Mouse (Mus musculus) CH12.LX (cell line): ENCODE results near the gene Nsd2. TPM values are rescaled to one million over a fixed set of nuclear protein-coding genes. Genes with fewer than 3 reads are reported as not detected.

ENCODE experiments used
- DNase-seq: peaks from one replicate; pipeline ENCODE4 v3.0.0-alpha.2; 2013; ENCODE audit errors: extremely low read depth
- H3K27ac ChIP-seq: 2 replicates; pipeline ENCODE4 v1.5.1; 2012; ENCODE audit warnings: low read depth, mild to moderate bottlenecking, control low read depth, moderate library complexity; ENCODE audit not compliant: insufficient read depth
- H3K27me3 ChIP-seq: replicated peaks from 2 replicates; pipeline ENCODE3; 2012; ENCODE audit warnings: inconsistent platforms
- H3K36me3 ChIP-seq, 2 experiments: replicated peaks in 1 of 2; 2 replicates each; pipeline versions ENCODE3 to v1.6.1; 2012; ENCODE audit warnings: inconsistent platforms in 1 of 2, low read length in 1 of 2, mild to moderate bottlenecking in 1 of 2, mixed read lengths in 1 of 2, moderate library complexity in 1 of 2; ENCODE audit not compliant: control insufficient read depth in 1 of 2, insufficient read depth in 1 of 2
- H3K4me1 ChIP-seq, 2 experiments: 2 replicates each; pipeline ENCODE4 v1.6.1; 2012; ENCODE audit warnings: inconsistent platforms in 1 of 2, moderate library complexity in 1 of 2; ENCODE audit not compliant: insufficient read depth in 2 of 2, control insufficient read depth in 1 of 2
- H3K4me2 ChIP-seq: 2 replicates; pipeline ENCODE4 v1.6.1; 2012; ENCODE audit warnings: low read depth, mild to moderate bottlenecking, control low read depth; ENCODE audit not compliant: poor library complexity, insufficient read depth, severe bottlenecking
- H3K4me3 ChIP-seq, 3 experiments: fragments of 150-350 bp in 1 of 3; sonication (generic) in 1 of 3; replicated peaks in 1 of 3; 2 replicates each; pipeline versions ENCODE3 to v1.5.1; 2011 to 2012; ENCODE audit warnings: low read depth in 2 of 3, low read length in 2 of 3, mild to moderate bottlenecking in 2 of 3, moderate library complexity in 2 of 3, control low read depth in 1 of 3, improper control_type of control experiment in 1 of 3, inconsistent platforms in 1 of 3, mixed read lengths in 1 of 3; ENCODE audit not compliant: poor library complexity in 1 of 3
- H3K79me2 ChIP-seq: replicated peaks from 2 replicates; pipeline ENCODE4 v1.6.1; 2012; ENCODE audit warnings: mild to moderate bottlenecking, moderate library complexity; ENCODE audit not compliant: control insufficient read depth, poor library complexity, insufficient read depth, severe bottlenecking; ENCODE audit errors: extremely low read depth
- H3K9ac ChIP-seq: 2 replicates; pipeline ENCODE4 v1.6.1; 2012; ENCODE audit warnings: low read depth, mild to moderate bottlenecking, control low read depth, moderate library complexity; ENCODE audit not compliant: insufficient read depth
- H3K9me3 ChIP-seq: replicated peaks from 2 replicates; pipeline ENCODE3; 2012; ENCODE audit warnings: low read length, inconsistent platforms, mixed read lengths
- BHLHE40 ChIP-seq: IDR thresholded peaks from 2 replicates; pipeline ENCODE4 v1.6.1; 2011; ENCODE audit warnings: mild to moderate bottlenecking, low read depth, low read length, improper control_type of control experiment
- CTCF ChIP-seq, 2 experiments: IDR thresholded peaks in 1 of 2; conservative IDR thresholded peaks in 1 of 2; 2 replicates each; pipeline ENCODE4 v1.5.1; 2011 to 2012; ENCODE audit warnings: low read depth in 2 of 2, low read length in 2 of 2, improper control_type of control experiment in 1 of 2, inconsistent platforms in 1 of 2, mild to moderate bottlenecking in 1 of 2, moderate library complexity in 1 of 2
- EP300 ChIP-seq: IDR thresholded peaks from 2 replicates; pipeline ENCODE4 v1.6.1; 2011; ENCODE audit warnings: low read length, improper control_type of control experiment
- GABPA ChIP-seq: IDR thresholded peaks from 2 replicates; pipeline ENCODE4 v1.6.1; 2012; ENCODE audit warnings: low read depth, low read length, improper control_type of control experiment, inconsistent platforms; ENCODE audit not compliant: insufficient replicate concordance
- IRF4 ChIP-seq: IDR thresholded peaks from 2 replicates; pipeline ENCODE4 v1.6.1; 2014; ENCODE audit warnings: low read depth, mild to moderate bottlenecking, inconsistent platforms, low read length, improper control_type of control experiment
- MAFK ChIP-seq: IDR thresholded peaks from 2 replicates; pipeline ENCODE4 v1.6.1; 2011; ENCODE audit warnings: low read length, improper control_type of control experiment; ENCODE audit not compliant: insufficient replicate concordance
- MEF2A ChIP-seq: IDR thresholded peaks from 2 replicates; pipeline ENCODE4 v1.6.1; 2014; ENCODE audit warnings: low read depth, mild to moderate bottlenecking, inconsistent platforms, low read length, improper control_type of control experiment, borderline replicate concordance
- MYC ChIP-seq: IDR thresholded peaks from 2 replicates; pipeline ENCODE4 v1.6.1; 2011; ENCODE audit warnings: low read depth, mild to moderate bottlenecking, improper control_type of control experiment, low read length
- POLR2A ChIP-seq: IDR thresholded peaks from 2 replicates; pipeline ENCODE4 v1.6.1; 2011; ENCODE audit warnings: low read depth, mild to moderate bottlenecking, improper control_type of control experiment, low read length
- RAD21 ChIP-seq: IDR thresholded peaks from 2 replicates; pipeline ENCODE4 v1.6.1; 2011; ENCODE audit warnings: low read depth, mild to moderate bottlenecking, low read length, improper control_type of control experiment, moderate library complexity
- RCOR1 ChIP-seq: conservative IDR thresholded peaks from 2 replicates; pipeline ENCODE4 v1.6.1; 2012; ENCODE audit warnings: low read depth, mild to moderate bottlenecking, inconsistent platforms, low read length, improper control_type of control experiment
- SIN3A ChIP-seq: IDR thresholded peaks from 2 replicates; pipeline ENCODE4 v1.6.1; 2012; ENCODE audit warnings: low read length, improper control_type of control experiment, inconsistent platforms
- SMC3 ChIP-seq: IDR thresholded peaks from 2 replicates; pipeline ENCODE4 v1.6.1; 2011; ENCODE audit warnings: low read depth, low read length, improper control_type of control experiment
- TCF12 ChIP-seq: IDR thresholded peaks from 2 replicates; pipeline ENCODE4 v1.6.1; 2014; ENCODE audit warnings: low read depth, mild to moderate bottlenecking, inconsistent platforms, low read length, improper control_type of control experiment
- USF2 ChIP-seq: conservative IDR thresholded peaks from 2 replicates; pipeline ENCODE4 v1.6.1; 2011; ENCODE audit warnings: low read depth, low read length, improper control_type of control experiment
- ZNF384 ChIP-seq: IDR thresholded peaks from 2 replicates; pipeline ENCODE4 v1.6.1; 2012; ENCODE audit warnings: low read depth, low read length, improper control_type of control experiment, inconsistent platforms
- dilution Hi-C: fragments of 300-500 bp; cut with MboI; formaldehyde crosslinking; loops from 2 replicates; pipeline ENCODE4 v1.14.3; 2020; ENCODE audit warnings: low sequenced_read_pairs; ENCODE audit not compliant: extremely low pct_unique_long_range_greater_than_20kb, extremely low pct_ligation_motif_present
- in situ Hi-C: fragments of 300-500 bp; cut with MboI; formaldehyde crosslinking; loops from 3 replicates; pipeline ENCODE4 v1.14.3; 2019; ENCODE audit warnings: low sequenced_read_pairs, low pct_ligation_motif_present, low pct_unique_long_range_greater_than_20kb, mixed read lengths
- polyA plus RNA-seq: library from polyadenylated mRNA; unstranded; fragments of >175 nt; gene quantifications from 2 replicates; pipeline ENCODE4 v1.2.1, GENCODE M21; 2012; ENCODE audit warnings: low read depth; ENCODE audit not compliant: insufficient read length
- total RNA-seq, 2 experiments: library from RNA; depleted of rRNA; stranded (reverse); fragments of 300-350 nt in 1 of 2; fragments of >200 nt in 1 of 2; gene quantifications; 2 replicates each; pipeline ENCODE4 v1.2.3; 2012 to 2014

Gene Nsd2
- total and polyA plus RNA-seq, 3 experiments = 39.8 to 55.0 (median 49.9) TPM

- peaks cover 2 to 38% of the 10 kb centered on the region in 2 experiments for H3K36me3 ChIP-seq
- H3K27me3 ChIP-seq = no peaks in the 10 kb centered on the region
- H3K9me3 ChIP-seq = no peaks in the 10 kb centered on the region
- dilution Hi-C loops = no loop called here
- peaks cover 4 to 57% of the 10 kb centered on the region in 2 experiments; a peak in 2 of 4 replicates for H3K4me1 ChIP-seq
- H3K4me2 ChIP-seq = no peak overlapping the region
- in situ Hi-C loops = no loop called here
- peaks cover 80% of the 10 kb centered on the region for H3K79me2 ChIP-seq
- no peak for DNase-seq
- no peak overlapping the region for H3K27ac ChIP-seq
- no peak overlapping the region for H3K4me3 ChIP-seq
- H3K9ac ChIP-seq = no peak overlapping the region
- TF ChIP-seq CTCF (conservative IDR thresholded peaks at IDR 0.05 in 1 of 2, IDR thresholded peaks at IDR 0.05 in 1 of 2; ENCODE audit: low read depth in 2 of 2, low read length in 2 of 2) (peak in 1 of 2 experiments; percentile 64; a peak in 2 of 4 replicates), RAD21 (peak; percentile 39), SMC3 (peak; percentile 51; the same call in 1 of the 2 replicates), USF2 (no peak)
These were observed 10.3 kb downstream of the Nsd2 start for GRCm38 (mm10) chr5:33830832-33831231.

- H3K36me3 ChIP-seq = peaks cover 4 to 62% of the 10 kb centered on the region in 2 experiments
- H3K4me2 ChIP-seq = no peak overlapping the region
- in situ Hi-C loops (no loop called here), dilution Hi-C loops (no loop called here)
- no peaks in the 10 kb centered on the region for H3K9me3 ChIP-seq
- no peak overlapping the region for H3K27ac ChIP-seq
- peaks cover 0 to 25% of the 10 kb centered on the region in 2 experiments; a peak in 2 of 4 replicates for H3K4me1 ChIP-seq
- DNase-seq = no peak
- no peaks in the 10 kb centered on the region for H3K27me3 ChIP-seq
- no peak overlapping the region for H3K4me3 ChIP-seq
- H3K9ac ChIP-seq = no peak overlapping the region
- TF ChIP-seq BHLHE40 = no peak
- TF ChIP-seq SIN3A = no peak
- no peak for TF ChIP-seq POLR2A
- TF ChIP-seq GABPA = no peak
- TF ChIP-seq MYC = no peak
- peak; percentile 65 for TF ChIP-seq ZNF384
- no peak for TF ChIP-seq USF2
- no peak for TF ChIP-seq RCOR1
- peaks cover 43% of the 10 kb centered on the region for H3K79me2 ChIP-seq
These were observed 20.8 kb downstream of the Nsd2 start for GRCm38 (mm10) chr5:33841331-33841730.

GRCm38 (mm10) chr5:33842549-33842948, 22.0 kb downstream of the Nsd2 start:
- dilution Hi-C loops (no loop called here), in situ Hi-C loops (no loop called here)
- TF ChIP-seq EP300 (peak; percentile 71), MAFK (no peak), IRF4 (peak; percentile 70; the same call in 1 of the 2 replicates), MEF2A (no peak), TCF12 (0 out of 2 replicates have a peak, but pooled peaks have one; percentile 24), SMC3 (no peak)
- peaks cover 0 to 28% of the 10 kb centered on the region in 2 experiments; a peak in 2 of 4 replicates for H3K4me1 ChIP-seq
- no peak overlapping the region for H3K4me3 ChIP-seq
- no peak overlapping the region for H3K9ac ChIP-seq
- no peaks in the 10 kb centered on the region for H3K27me3 ChIP-seq
- H3K9me3 ChIP-seq = no peaks in the 10 kb centered on the region
- H3K79me2 ChIP-seq = peaks cover 38% of the 10 kb centered on the region
- H3K4me2 ChIP-seq = no peak overlapping the region
- peak; percentile 57 for DNase-seq
- H3K36me3 ChIP-seq = peaks cover 11 to 59% of the 10 kb centered on the region in 2 experiments
- no peak overlapping the region for H3K27ac ChIP-seq
